Mouse (Mus musculus) mesoderm, embryonic 11.5 days (tissue): ENCODE data around the gene Pop5.

Experiments used
- DNase-seq: peaks from one replicate; pipeline ENCODE4 v3.0.0-alpha.2; 2012; ENCODE audit warnings: low read depth, low spot score

The Pop5 gene

DNA sequence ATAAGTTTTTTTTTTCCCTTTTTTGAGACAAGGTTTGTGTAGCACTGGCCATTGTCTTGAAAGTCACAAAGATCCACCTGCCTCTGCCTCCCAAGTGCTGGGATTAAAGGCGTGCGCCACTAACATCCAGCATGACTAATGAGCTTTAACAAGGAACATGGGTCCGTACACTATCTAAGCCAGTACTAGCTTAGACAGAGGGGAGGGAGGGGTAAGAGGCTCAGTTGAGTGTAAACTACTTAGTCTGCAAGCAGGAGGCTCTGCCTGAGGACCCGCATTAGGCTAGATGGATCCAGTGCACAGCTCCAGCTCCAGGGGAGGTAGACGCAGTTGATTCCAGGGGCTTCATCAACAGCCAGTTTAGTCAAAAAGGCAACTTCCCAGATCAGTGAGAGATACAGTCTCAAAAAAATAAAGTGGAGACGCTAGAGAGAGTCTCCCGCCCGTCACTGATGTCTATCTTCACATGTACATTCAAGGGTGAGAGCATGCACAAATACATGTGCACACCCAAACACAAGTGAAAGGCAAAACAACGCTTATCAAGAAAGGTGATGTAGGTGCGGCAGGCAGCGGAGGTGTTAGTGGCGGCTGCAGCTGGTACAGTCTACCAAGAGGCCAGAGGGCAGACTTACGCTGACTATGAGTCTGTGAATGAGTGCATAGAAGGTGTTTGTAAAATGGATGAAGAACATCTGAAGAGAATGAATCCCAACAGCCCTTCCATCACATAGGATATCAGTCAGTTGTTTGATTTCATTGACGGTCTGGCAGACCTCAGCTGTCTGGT is 27.1 kb downstream of the Pop5 start:
- DNase-seq, result no peak

DNA sequence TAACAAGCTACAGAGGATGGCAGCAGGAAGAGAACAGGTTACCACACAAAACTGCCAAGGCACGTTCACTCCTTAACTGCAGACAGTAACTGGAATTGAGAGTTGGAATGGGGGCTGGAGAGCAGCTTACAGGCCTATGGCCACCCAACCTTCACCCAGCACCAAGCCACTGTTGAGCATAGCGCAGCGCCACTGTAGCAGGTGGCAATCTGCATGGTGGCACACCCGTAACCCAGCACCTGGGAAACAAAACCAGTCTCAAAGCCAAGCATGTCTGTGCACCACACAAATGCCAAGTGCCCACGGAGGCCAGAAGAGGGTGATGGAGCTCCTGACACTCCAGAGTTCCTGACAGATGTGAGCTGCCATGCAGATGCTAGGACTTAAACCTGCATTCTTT is 30.7 kb downstream of the Pop5 start:
- DNase-seq, result no peak

DNA sequence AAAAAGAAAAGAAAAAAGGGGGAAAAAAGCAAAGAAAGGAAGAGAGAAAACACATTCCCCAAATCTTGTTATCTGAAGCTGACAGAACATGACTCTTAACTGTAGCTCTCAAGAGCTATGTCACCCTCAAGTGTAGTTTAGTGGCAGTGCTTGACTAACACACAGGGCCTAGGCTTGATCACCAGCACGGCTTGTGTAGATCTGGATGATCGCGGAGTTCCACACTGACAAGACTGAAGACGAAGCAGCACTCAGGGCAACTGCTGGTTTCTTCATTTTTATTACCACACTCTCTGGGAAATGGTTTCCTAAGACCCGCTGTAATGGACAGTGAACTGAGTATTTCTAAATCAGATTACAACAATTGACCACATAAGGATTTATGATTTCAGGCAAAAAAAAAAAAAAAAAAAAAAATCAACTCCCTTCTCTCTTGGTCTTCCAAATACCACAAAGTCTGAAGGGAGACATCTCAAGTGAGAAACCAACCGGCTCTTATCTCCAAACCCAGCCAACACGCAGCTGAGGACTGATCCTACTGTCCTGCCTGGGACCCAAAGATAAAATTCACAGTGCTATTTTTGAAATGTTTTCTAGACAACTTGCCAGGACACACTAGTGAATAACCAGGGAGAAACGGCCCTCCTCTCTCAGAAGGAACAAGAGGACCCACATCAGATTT is 31.3 kb downstream of the Pop5 start:
- no peak for DNase-seq

DNA sequence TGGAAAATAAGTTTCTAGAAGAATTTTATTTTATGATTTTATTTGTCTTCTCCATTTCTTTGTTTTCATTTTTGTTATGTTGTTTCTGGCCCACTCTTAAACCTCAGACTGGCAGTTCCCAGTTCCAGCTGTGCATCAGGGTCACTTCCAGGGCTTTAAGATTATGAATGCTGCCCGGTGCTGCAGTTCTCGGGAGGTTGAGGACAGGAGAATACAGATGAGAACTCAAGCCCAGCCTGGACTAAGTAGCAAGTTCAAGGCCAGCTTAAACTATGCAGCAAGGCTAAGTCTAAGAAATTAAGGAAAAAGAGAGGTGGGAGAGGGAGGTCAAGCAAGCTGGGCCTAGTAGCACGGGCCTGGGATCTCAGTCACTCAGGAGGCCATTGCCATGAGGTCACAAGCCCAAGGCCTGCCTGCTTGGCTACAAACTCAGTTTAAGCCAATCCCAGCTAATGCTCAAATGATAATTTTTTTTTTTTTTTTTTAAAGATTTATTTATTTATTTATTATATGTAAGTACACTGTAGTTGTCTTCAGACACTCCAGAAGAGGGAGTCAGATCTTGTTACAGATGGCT is 31.9 kb downstream of the Pop5 start:
- DNase-seq, result no peak

DNA sequence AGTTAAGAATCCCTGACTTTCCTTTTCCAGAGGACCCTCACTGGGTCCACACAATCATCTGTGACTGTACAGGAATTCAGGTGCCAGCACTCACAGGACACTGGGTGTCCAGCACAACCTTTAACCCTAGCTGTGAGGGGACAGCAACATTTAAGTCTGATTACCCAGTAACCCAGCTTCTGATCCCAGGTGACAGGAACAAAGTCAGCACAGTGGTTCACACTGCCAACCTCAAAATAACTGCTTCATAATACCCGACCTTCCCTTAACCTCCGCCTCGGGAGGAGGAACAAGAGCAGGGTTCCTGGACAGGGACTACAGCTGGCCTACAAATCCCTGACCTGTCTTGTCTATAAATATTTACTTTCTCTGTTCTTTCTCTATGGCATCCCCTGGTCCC is 32.6 kb downstream of the Pop5 start:
- DNase-seq, result no peak

DNA sequence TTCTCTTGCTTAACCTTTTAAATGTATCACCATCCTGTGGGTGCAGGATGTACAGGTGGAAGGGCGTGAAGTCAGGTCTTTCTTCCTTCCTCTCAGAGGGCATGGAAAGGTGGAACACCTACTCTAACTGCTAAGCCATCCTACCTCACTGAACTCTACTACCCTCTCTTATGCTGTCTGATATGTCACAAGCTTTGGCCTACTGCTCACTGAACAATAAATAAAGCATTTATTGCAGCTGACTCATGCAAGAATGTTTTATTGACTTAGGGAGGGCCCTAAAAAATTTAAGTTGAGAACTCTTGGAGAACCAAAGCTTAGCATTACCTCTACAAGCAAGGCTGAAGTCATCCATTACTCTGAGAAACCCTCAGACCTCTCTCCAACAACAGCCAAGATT is 34.3 kb downstream of the Pop5 start:
- DNase-seq, result no peak

DNA sequence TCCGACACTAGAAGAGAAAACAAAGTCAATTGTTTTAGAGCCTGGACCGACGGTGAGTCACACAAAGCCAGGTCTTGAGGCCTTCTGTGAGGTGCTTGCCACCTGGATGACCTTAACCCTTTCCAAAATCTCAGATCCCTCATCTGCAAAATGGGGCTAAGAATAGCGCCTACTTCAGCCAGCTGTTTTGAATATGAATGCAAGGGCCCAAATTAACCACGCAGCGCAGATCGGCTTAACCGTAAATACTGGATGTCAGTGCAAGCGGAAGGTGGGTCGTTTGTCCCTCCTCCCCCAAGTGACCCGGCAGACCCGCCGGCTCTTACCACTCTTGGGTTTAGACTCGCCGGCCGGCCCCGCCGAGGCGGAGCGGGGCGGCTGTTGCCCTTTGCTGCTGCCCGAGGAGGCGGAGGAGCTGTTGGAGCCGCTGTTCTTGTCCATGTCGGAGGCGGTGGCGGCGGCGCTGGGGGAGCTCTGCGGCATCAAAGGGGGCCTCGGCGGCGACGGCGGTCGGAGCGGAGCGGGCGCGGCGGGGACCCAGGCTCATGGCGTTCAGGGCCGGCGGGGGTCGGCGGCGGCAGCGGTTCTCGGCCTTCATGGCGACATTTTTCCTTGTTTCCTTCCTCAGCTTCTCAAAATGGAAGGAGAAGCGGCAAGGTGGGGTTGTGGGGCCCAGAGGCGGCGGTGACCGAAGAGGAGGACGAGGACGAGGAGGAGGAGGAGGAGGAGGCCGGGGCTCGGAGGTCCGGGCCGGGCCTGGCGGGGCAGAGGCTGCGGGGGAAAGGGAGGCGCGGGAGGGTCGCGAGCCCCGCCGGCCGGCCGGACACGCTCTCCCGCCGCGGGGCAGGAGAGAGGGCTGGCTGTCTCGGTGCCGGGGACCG is 36.5 kb downstream of the Pop5 start:
- peak; percentile 54 for DNase-seq

DNA sequence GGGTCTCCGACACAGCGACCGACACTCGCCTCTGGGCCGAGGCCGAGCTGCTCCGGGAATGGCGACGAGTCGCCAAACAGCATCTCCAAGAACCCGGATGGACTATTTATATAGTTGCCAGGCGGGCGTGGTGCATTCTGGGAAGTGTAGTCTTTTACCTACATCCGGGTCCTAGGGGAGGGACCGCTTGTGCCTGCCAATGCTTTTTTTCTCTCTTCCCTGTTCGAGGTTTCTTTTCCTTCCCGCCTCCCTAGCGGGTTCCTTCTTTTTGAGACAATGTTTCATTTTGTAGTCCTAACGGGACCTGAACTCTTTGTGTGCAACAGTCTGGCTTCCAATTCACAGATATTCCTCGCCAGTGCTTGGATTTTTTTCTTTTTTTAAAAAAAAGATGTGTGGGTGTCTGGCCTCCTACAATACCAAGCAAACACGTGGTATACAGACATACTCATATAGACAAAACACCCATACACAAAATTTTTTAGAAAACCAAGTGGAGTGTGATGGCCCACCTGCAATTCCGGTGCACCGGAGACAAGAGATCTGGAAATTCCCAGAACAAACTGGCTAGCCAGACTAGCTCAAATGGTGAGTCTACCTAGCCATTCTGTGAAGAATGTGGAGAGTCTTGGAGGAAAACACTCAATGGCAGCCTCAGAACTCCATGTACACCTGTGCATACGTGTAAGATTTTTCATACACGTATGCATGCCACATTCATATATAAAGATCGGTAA is 37.3 kb downstream of the Pop5 start, which contains the start of gene Rnf10:
Gene Rnf10, minus strand, starts transcription at position 87 of the 737 bp plus-strand sequence.
- DNase-seq, result peak; percentile 98

DNA sequence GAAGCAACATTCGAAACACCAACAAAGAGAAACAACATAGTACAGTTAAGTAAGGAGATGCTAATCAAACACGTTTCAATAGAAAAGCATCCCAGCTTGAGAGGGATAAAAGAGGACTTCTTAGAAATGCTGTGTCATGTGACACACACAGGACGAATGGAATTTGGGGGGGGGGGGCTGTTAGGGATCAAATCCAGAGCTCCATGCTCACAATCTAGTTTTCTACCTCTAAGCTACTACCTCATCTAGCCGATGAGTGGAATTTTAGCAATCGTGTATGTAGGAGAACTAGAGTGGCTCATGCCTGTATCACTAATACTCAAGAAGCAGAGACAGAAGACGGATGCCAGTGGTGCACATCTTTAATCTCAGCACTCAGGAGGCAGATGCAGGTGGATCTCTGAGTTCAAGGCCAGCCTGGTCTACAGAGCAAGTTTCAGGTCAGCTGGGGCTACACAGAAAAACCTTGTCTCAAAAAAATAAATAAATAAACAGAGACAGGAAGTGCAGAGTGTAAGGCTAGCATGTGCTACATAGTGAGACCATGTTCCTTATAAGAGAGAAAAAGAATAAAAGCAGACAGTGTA is 38.0 kb downstream of the Pop5 start:
- no peak for DNase-seq

DNA sequence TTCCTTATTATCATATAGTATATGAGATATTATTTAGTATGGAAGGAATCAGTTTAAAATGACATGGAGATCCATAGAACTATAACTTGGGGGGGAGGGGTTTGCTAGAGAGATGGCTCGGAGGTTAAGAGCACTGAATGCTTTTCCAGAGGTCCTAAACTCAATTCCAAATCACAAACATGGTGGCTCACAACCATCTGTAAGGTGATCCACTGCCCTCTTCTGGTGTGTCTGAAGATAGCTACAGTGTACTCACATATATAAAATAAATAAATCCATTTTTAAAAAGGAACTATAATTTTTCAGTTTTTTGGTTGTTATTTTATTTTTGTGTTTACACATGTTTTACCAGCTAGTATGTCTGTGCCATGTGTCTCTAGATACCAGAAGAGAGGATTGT is 38.7 kb downstream of the Pop5 start:
- DNase-seq, result no peak

DNA sequence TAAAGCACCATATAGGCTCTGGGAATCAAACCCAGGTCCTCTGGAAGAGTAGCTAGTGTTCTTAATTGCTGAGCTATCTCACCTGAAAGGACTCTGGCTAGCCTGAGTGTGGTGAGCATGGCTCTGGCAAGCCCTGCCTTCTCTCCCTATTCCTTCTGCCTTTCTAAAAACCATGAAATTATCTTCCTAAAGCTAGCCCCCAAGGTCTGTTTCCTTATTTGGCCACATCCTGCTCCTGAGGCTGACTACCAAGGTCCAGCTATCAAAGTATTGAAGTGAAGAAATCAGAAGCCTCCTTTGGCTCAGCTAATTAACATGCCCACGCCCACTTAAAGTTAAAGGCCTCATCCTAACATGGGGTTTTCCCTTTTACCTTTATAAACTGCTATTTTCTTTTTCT is 39.1 kb downstream of the Pop5 start:
- no peak for DNase-seq

DNA sequence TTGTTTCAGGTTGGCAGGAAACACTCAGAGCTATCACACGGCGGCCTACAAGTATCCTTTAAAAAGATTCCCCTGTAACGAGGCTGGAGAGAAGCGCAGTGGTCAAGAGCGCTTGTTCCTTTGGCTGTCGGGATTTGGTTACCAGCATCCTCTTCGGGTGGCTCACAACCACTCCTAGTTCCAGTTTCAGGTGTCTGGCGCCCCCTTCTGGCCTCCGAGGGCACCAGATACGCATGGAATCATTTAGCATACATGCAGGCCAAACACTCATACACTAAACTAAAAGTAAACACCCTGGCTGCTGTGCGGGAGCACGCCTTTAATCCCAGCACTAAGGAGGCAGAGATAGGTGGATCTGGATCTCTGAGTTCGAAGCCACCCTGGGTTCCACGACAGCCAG is 40.4 kb downstream of the Pop5 start:
- peak; percentile 58 for DNase-seq

DNA sequence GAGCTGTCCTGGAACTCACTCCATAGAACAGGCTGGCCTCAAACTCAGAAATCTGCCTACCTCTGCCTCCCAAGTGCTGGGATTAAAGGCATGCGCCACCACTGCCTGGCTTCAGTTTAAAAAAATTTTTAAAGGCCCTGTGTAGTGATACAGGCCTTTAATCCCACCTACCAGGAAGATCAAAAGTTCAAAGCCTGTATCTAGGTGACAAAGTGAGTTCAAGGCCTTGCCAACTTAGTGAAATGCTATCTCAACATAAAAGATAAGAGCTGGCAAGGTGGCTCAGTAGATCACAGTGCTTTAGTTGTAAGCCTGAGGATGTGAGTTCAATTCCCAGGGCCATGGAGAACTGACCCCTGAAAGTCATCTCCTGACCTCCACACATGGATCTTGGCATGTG is 42.4 kb downstream of the Pop5 start:
- DNase-seq, result no peak

DNA sequence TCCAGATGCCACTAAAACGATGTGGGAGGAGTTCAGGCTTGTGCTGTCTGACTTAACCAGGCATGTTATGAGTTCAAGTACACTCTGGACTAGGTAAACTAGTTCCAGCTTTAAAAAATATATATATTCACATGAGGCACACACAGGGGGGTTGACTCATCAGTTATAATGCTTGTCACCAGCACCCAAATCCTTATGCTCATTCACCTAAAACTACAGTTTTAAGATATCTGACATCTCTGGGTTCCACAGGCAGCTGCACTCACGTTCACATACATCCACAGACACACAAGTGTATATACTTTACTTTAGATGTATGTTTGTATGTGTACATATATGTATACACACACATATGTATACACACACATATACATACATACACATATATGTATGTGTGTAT is 43.1 kb downstream of the Pop5 start:
- DNase-seq, result no peak

DNA sequence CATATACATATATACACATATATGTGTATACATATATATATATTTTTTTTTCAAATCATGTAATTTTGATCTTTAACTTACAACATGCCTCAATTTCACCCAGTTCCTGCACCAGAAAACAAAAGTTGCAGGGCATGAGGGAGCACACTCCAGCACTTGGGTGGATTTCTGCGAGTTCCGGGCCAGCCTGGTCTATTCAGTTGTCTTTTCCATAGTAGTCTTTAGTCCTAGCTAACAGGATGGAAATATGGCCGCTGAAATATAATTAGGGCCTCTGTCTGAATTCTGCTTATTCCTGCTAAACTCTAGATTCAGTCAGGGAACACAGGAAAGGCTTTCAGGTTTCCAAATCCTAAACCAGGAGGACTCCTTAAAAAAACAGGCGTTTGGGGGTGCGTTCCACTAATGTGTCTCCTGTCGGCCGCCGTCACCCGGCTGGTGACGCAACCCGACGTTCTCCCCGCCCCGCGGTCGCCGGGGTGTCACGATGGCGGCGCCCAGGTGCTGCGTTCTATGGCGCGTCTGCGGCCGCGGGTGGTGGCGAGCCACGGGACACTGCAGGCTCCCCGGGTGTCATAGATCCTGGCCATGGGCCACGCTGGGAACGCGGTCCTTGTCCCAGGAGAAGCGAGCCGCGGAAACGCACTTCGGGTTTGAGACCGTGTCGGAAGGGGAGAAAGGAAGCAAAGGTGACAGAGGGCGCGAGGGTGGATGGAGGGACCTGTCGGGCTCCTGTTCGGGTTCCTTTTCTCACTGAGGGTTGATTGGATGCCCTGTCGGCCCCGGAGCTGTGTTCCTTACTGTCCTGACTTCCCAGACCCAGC is 43.8 kb downstream of the Pop5 start, which contains the start of gene Coq5:
Gene Coq5, plus strand, starts transcription at position 441 of the 824 bp plus-strand sequence.
- peak; percentile 71 for DNase-seq

DNA sequence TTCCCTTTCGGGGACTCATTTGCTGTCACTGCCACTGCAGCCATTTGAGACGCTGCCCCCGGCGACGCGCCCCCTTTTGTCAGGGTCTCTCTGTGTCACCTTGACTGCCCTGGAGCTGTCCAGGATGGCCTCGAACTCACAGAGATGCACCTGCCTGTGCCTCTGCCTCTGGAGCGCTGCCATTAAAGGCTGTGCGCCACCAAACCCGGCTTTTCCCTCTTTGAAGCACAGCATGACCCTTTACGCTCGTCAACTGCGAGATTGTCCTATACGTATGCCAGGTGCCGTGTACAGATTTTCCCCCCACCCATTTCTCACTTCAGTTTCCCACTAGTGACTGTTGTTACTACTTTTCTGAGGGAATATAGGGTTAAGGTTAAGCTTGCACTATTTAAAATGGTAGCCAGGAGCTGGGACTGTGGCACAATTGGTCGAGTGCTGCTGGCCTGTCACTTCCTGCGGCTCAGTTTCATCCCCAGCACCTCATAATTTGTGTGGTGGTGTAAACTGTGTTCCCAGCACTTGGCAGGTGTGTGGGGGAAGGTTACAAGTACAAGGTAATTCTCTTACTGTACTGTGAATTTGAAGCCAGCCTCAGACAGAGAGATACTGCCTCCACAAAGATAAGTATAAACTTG is 44.5 kb downstream of the Pop5 start:
- DNase-seq, result no peak

DNA sequence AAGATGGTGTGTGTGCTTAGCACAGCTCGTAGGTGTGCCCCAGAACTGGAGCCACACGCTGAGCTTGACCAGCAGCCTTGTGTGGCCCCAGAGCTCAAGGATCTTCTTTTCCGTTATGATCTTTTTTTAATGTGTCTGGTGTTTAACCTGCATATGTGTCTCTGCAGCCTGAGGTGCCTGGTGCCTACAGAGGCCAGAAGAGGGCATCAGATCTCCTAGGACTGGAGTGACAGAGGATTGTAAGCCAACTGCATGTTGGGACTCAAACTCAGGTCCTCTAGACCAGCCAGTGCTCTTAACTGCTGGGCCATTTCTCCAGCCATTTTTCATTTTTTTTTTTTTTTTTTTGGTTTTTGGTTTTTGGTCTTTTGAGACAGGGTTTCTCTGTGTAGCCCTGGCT is 49.1 kb downstream of the Pop5 start:
- no peak for DNase-seq

DNA sequence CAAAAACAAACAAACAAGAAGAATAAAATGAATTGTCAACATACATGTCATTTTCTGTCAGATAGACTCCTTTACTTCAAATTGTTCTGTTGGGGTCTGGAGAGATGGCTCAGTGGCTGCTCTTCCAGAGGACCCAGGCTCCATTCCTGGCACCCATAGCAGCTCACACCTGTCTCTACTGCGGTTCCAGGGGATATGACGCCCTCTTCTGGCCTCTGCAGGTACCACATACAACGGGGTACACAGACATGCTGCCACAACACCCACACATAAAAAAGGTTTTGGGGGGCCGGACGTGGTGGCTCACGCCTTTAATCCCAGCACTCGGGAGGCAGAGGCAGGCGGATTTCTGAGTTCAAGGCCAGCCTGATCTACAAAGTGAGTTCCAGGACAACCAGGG is 58.5 kb downstream of the Pop5 start:
- no peak for DNase-seq
